Mouse (Mus musculus): ENCODE measurements around the gene Chst8.

Gene Chst8

DNA sequence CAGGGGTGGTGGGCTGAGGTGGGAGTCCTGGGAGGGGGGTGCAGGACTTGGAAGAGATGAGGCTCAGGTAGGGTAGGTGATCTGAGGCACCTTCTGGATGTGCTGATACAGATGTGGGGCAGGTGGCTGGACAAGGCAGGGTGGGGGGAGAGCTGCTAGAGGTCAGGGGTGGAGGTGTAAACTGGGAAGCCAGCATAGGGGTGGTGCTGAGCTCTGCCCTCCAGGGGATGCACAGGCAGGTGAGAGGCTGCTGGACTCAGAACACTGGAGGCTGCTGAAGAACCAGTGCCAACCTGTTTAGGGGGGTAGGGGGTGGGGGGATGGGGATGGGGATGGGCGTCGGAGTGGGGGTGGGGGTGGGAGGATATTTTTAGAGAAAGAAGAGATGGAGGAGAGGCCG lies 141.7 kb downstream of the Chst8 start:
- in situ Hi-C loops (cut with MboI, MseI) = loop anchor here (5.0 to 25.0 kb wide), 6 partner anchors 258 to 604 kb away; partner anchors contain the start of genes Wtip (in 2 of the 2) and Gm6096 (in 1 of the 2)

DNA sequence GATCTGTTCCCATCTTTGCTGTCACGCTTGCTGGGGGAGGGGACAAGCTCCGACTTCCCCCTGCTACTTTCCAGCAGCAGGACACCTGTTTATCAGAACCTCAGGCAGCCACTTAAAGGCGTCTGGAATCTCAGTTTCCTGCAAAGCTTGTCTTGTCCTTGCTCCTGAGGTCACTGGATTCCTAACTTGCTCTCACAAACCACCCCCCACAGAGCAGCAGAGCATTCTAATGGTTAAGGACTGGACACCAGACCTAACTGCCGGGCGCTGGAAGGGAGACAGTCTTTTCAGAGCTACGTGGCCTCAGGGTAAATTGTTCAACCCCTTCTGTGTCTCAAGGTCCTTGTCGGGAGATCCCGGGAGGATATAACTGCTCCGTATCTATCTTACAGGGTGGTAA lies 143.2 kb downstream of the Chst8 start:
- in situ Hi-C loops (cut with MboI, MseI) = loop anchor here (25.0 kb wide), 2 partner anchors 407 to 532 kb away; partner anchors contain the start of genes Wtip (in 2 of the 2) and Gm6096 (in 1 of the 2)

DNA sequence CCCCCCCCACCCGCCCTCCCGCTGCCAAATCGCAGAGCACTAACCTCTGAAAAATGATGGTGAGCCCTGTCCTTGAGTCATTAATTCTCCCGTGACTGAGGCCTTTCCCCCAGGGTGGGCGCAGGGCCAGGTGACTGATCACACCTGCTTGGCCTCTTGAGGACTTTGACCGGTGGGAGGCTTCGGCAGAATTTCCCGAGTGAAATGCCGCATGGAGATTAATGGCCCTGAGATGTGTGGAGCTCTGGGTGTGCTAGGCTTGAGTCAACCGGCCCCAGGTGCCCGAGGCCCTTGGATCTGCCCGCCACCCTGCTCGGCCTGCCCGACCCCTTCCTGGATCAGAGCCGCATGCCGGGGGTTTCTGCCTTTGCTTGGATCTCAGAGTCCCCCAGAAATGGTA lies 144.6 kb downstream of the Chst8 start:
- in situ Hi-C loops (cut with MboI, MseI) = loop anchor here (25.0 kb wide), 2 partner anchors 406 to 531 kb away; partner anchors contain the start of genes Wtip (in 2 of the 2) and Gm6096 (in 1 of the 2)

- in situ Hi-C loops (cut with MboI, MseI) = loop anchor here (25.0 kb wide), 2 partner anchors 401 to 526 kb away; partner anchors contain the start of genes Wtip (in 2 of the 2) and Gm6096 (in 1 of the 2)
Measured at GRCm38 (mm10) chr7:34663145-34663544, 149.4 kb downstream of the Chst8 start.

GRCm38 (mm10) chr7:34662227-34662626 lies 150.3 kb downstream of the Chst8 start:
- in situ Hi-C loops (cut with MboI, MseI) = loop anchor here (25.0 kb wide), 2 partner anchors 400 to 525 kb away; partner anchors contain the start of genes Wtip (in 2 of the 2) and Gm6096 (in 1 of the 2)

- in situ Hi-C loops (cut with MboI, MseI) = loop anchor here (25.0 kb wide), 2 partner anchors 397 to 522 kb away; partner anchors contain the start of genes Wtip (in 2 of the 2) and Gm6096 (in 1 of the 2)
Measured at GRCm38 (mm10) chr7:34659386-34660085, 153.0 kb downstream of the Chst8 start.

DNA sequence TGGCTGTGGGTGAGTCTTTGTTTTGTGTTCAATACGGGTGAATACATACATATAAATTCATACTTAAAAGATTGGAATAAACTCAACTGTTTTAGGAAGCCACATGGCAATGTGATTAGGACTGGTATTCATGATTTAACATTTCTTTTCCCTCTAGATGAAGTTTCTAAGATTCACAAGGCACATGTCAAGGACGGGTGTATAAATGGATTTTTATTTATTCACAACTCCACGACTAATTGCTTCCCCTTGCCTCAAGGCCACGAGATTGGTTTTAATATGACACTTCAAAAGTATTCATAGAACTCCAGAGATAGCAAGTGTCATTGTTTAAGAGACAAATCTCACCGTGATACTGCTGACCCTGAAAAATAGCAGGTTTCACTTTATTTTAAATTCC lies 155.9 kb downstream of the Chst8 start, which contains the start of gene Kctd15:
Gene Kctd15, minus strand, starts transcription at position 101 of the 400 bp plus-strand sequence.
- in situ Hi-C loops (cut with MboI, MseI) = loop anchor here (25.0 kb wide), 2 partner anchors 394 to 519 kb away; partner anchors contain the start of genes Wtip (in 2 of the 2) and Gm6096 (in 1 of the 2)

DNA sequence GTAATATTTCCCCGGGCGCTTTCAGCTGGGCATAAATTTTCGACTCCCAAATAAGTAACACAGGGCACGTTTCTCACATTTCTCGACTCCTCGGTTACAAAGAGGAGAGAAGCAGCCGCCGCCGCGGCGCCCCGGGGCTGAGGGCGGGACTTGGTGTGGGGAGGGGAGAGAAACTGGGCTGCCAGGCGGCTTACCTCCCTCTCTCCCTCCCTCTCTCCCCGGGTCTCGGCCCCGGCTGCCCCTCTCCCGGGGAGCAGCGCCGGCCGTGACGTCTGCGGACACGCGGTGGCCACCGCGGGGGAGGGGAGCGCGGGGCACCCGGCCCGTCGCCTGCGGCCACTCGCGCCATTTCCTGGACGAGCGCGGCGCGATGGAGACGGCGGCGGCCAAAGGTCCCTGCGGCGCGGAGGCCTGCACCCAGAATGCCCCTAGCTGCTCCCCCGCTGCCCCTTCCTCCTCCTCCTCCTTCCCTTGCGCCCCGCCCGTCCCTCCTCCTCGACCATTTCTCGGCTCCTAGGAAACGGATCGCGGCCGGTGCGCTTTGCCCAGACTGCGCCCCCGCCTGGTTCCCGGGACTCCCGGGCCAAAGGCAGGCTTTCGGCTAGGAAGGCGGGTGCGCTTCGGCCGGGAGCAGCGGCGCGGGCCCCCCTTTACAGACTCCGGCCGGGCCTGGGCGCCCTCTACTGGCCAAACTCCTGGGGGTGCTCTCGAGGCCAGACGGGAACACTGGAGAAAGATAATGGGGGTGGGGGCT lies 157.2 kb downstream of the Chst8 start:
- in situ Hi-C loops (cut with MboI, MseI) = loop anchor here (25.0 kb wide), 2 partner anchors 393 to 518 kb away; partner anchors contain the start of genes Wtip (in 2 of the 2) and Gm6096 (in 1 of the 2)

GRCm38 (mm10) chr7:34654441-34655085 lies 157.9 kb downstream of the Chst8 start:
- in situ Hi-C loops (cut with MboI, MseI) = loop anchor here (25.0 kb wide), 2 partner anchors 392 to 517 kb away; partner anchors contain the start of genes Wtip (in 2 of the 2) and Gm6096 (in 1 of the 2)

DNA sequence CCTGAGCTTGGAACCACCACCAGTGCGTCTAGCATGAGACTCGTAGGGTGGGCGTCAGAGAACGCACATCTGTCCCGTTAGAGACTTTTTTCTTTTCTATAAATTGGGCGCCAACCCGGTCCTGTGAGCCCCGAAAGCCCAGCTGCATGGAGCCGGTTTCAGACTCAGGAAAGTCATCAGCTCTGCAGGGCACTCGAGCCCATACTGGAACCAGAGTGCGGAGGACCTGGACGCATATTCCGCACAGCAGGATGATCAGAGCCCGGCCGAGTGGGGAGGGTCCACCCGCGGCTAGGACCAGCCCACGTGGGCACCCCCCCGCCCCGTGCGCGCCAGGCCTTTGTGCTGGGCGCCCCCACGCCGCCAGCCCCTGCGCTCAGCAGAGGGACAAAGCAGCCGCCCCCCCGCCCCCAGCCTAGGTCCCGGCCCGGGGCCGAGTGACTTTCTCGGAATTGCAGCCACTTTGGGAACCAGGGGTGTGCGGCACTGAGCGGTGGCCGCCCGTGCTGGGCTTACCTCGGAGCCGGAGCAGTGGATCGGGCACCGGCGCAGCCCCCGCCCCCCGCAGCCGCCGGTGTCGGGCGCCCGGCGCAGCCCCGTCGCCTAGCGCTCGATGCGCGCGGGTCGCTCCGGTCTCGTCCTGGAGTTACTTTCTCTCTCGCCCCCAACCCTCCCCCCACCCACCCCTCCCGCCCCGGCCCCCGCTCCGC lies 158.6 kb downstream of the Chst8 start:
- in situ Hi-C loops (cut with MboI, MseI) = loop anchor here (25.0 kb wide), 2 partner anchors 392 to 517 kb away; partner anchors contain the start of genes Wtip (in 2 of the 2) and Gm6096 (in 1 of the 2)

GRCm38 (mm10) chr7:34652751-34653502 lies 159.6 kb downstream of the Chst8 start:
- in situ Hi-C loops (cut with MboI, MseI) = loop anchor here (25.0 kb wide), 2 partner anchors 391 to 516 kb away; partner anchors contain the start of genes Wtip (in 2 of the 2) and Gm6096 (in 1 of the 2)

GRCm38 (mm10) chr7:34651381-34651780 lies 161.1 kb downstream of the Chst8 start:
- in situ Hi-C loops (cut with MboI, MseI) = loop anchor here (25.0 kb wide), 2 partner anchors 389 to 514 kb away; partner anchors contain the start of genes Wtip (in 2 of the 2) and Gm6096 (in 1 of the 2)

DNA sequence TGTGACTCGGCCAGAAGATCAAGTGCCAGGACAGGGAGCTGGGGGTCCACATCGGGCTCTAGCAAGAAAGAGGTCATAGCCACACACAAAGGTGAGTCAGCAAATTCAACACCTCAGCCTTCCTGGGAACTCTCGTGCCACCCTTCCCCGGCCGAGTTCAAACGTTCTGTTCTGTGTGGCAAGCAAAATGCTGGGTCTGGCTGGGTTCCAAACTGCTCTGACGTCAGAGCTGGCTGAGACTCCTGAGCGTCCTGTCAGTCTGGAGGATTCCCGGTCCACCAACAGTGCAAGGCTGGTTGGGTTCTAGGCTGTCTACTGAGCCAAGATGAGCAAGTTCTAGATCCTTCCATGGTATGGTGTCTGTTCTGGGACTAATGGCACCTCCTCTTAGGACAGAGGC lies 165.5 kb downstream of the Chst8 start:
- in situ Hi-C loops (cut with MboI, MseI) = loop anchor here in 1 of 2 experiments (10.0 kb wide), 1 partner anchor 232 kb away; no protein-coding TSS in a partner anchor

DNA sequence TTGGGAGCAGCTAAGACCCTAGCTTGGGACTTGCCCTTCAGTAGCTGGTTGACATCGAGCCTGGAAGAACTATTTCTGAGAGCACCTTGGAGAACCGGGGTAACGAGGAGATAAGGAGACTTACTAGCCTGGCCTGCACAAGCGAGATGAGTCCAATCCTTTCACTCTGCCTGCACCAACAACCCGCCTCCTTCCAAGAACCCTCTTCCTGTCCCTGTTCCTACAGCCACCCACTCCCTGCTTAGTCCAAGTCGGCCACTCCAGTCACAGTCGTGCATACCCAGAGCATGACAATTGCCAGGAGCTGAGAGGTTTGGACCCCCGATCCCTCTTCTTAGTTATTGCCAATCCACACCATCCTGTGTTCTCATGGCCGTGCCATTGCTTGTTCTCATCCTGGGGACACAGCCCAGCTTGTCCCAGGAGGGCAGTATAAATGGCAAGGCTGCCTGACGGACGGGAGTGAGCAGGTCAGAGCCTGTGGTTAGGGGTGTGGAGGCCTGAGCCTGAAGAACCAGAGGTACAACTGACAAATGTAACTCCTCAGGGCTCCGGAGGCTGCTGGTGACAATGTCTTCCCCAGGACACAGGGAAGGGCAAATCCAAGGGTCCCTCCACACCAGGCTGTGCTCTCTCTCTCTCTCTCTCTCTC lies 166.2 kb downstream of the Chst8 start:
- in situ Hi-C loops (cut with MboI, MseI) = loop anchor here in 1 of 2 experiments (10.0 kb wide), 1 partner anchor 231 kb away; no protein-coding TSS in a partner anchor

DNA sequence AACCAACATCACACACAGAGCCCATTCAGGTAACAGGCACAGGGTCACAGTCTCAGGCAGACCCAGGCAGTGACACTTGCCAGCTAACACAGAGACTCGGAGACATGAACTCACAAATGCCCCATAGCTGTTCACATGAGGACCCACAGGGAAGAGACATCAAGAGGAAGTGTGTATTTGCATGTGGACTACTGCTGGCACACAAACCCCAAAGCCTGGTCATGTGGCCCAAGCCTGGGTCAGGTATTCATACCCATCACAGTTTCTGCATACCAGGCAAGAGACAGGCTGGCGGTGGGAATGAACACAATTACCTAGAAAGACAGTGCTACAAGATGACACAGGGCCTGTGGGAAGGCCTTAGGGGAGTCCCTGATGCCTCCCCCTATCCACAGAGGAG lies 166.9 kb downstream of the Chst8 start:
- in situ Hi-C loops (cut with MboI, MseI) = loop anchor here in 1 of 2 experiments (10.0 kb wide), 1 partner anchor 231 kb away; no protein-coding TSS in a partner anchor

DNA sequence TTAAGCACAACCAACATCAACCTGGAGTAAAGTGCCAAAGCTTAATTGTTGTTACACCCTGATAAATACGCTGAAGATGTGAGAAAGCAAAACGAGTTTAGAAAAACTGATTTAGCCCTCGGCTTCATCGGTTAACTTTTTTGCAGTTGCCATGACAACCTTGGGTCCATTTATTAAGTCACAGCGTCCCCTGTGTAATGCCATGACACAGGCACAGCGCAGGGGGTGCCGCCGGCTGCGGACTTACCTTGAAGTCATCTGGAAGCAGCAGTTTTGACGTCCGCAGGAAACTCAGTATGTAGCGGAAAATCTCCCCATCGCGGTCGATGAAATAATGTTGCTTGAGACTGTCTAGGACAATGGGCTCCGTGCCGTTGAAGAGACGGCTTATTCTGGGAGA lies 167.9 kb downstream of the Chst8 start:
- in situ Hi-C loops (cut with MboI, MseI) = loop anchor here in 1 of 2 experiments (10.0 kb wide), 1 partner anchor 230 kb away; no protein-coding TSS in a partner anchor

DNA sequence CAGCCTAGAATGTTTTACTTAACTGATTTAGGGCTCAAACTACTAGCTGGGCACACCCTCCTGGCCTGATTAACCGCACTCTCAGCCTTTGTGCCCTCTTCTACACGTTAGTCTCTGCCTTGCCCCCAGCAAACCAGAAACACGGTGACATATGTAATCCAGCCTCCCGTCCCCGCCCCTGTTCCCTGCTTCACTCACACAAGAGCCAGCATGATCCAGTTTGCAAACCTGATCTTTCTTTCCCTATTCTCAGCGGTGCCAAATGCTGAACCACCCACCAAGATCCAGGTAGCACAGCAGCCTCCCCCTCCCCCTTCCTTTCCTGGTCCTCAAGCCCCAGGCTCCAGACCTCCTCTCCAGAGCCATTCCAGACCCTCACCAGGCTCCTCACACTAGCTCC lies 169.2 kb downstream of the Chst8 start:
- in situ Hi-C loops (cut with MboI, MseI) = loop anchor here in 1 of 2 experiments (10.0 kb wide), 1 partner anchor 229 kb away; no protein-coding TSS in a partner anchor

DNA sequence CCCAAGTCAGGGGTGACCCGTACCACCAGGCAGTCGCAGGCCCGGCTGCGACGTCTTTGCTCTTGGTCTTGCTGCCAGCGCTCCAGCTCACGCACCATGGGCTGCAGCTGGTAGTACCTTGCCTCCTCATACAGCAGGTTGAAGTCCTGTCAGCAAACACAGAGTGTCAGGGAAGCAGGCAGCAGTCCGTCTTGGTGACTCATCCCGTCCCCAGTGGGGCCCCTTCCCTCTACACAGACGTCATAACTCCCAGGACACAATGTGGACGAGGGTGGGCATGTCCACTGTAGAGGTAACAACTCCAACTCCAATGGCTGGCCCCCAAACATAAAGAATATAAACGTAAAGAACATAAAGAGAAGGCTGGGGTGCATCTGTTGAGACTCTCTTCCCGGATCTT lies 170.5 kb downstream of the Chst8 start:
- in situ Hi-C loops (cut with MboI, MseI) = loop anchor here in 1 of 2 experiments (10.0 kb wide), 1 partner anchor 227 kb away; no protein-coding TSS in a partner anchor
